Mouse (Mus musculus) embryo, embryonic 9.5 days (tissue): ENCODE measurements around the gene Xk.
"Not testable (repeated sequence)": the region's sequence is repeated elsewhere in the genome, so short reads cannot be mapped to it uniquely, and the experiment has no call there.

Experiments used
- DNase-seq: peaks from one replicate; pipeline ENCODE4 v3.0.0-alpha.2; 2017; ENCODE audit errors: extremely low spot score

Xk gene

DNA sequence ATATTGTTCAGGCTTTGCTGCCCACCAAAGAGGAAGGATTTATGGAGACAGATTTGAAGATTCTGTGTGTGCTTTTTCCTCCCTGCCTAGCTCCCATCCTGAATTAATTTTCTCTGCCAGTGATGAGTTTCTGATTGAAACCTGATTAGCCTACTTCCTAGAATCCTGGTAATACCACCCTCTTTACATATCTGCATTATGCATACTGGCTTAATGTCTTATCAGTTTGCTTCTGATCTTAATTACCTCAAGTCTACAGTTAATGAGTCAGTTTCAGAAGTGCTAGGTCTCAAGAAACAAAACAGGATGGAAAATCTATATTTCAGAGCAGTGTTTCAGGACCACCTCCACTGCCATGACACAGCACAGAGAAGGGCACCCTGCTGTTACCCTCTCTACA is 43.9 kb downstream of the Xk start:
- not testable (repeated sequence) for DNase-seq

DNA sequence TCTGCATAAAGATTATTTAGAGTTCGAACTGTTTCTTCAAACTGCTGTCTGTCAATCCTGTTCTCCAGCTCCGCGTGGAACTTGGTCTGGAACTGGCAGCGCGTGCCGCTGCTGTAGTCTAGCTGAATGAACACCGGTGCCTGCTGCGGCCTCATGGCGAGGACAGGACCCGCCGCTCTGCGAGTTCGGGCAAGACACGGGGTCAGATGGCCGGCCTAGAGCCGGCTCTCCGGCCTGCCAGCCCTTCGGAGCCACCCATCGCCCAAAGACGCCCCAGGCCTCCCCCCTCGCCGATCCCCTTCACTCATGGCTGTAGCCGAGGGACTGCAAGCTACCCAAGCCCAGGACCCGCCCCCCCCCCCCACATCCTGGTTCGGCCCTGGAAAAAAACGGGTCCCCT is 55.4 kb downstream of the Xk start:
- DNase-seq, result not testable (repeated sequence)

DNA sequence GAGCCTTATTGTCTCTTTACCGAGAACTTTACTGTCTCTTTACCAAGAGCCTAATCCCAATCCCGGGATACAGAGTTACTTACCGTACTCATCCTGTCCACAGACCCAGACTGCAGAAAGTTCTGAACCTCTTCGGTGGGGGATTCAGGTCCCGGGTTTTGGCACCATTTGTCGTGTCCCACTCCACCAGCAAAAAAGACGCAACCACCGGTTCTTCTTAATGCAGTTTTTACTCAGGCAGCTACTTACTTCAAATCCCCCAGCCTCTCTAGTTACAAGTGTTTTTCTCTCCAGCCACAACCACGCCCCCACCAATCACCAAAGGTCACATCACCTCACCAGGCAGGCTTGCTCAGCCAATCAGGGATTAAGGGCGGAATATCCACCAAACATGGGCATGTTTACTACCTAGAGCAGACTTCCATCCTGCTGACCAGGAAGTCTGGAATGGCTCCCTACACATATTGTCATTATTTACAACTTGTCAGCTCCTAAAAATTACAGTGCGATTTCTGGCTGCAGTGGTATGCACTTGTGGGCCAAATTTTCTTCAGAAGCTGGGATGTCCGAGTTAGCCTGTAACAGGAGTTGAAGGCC is 59.9 kb downstream of the Xk start:
- DNase-seq, result not testable (repeated sequence)

DNA sequence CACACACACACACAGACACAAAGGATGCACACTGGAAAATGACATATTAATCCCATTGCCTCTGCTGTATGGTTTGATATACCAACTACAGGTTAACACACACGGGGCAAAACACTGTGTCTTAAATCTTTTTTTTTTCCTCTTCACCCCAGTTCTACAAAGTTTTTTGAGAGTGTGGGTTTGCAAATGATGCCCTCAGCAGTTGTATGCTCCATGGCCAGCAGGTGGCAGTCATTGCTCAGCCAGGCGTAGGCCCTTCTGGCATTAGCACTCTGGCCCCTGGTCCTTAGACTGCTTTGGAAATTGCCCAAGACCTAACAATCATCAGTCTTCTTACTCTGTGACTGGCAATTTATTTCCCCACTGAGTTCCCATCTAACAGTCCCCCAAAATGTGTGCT is 60.5 kb downstream of the Xk start:
- DNase-seq, result not testable (repeated sequence)

DNA sequence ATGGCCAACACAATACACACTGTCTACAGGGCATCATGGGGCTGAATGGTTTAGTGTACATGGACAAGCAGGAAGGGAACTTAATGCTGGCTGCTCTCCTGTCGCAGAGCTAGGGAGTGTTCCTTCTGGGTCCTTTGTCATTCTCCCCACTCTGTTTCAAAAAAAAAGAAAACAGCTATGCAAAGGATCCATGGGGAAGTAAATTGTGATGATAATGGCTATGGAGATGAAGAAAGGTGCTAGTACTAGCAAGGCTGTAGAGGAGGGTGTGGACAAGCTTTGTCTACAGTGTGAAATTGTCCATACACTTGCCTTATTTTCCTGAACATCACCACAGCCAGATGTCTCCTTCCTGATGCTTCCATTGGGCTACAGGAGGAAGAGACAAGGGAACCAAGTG is 62.4 kb downstream of the Xk start:
- DNase-seq, result not testable (repeated sequence)

DNA sequence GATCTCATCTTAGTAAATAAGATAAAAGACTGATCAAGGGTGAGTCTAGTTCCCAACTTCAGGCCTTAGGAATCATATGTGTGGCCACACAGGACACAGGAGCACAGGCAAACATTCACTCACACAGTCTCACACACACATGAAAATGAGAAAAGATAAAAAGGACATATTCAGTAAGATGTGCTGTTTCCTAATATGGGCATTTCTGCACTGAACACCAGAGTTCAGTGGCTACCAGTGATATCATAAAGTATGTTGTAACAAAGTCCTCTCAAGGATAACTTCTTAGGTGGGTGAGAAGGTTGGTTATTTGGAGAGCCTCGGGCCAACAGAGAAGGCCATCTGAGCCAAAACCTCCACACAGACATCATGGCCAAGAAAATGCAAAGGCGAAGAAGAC is 77.8 kb downstream of the Xk start, which contains the start of gene H2al1k:
Gene H2al1k, plus strand, starts transcription at position 301 of the 400 bp plus-strand sequence.
- DNase-seq, result not testable (repeated sequence)
